Comparison of ENCODE assay signal across 8 mouse cellular contexts in genomic region chr4:106799772-106800336, GRCm38 (mm10). TPM values are rescaled to one million over a fixed set of nuclear protein-coding genes. Genes with fewer than 3 reads are reported as not detected.
DNase-seq lines count a peak whose midpoint lies in the region; ATAC-seq and TF ChIP-seq lines count a peak whose summit lies in the region.

No protein-coding gene starts in this region.

- TF ChIP-seq CTCF in forebrain, postnatal 0 days (IDR thresholded peaks at IDR 0.05; ENCODE audit: low read depth), result peak; percentile 76
- TF ChIP-seq CTCF in lung, adult 2 months (IDR thresholded peaks at IDR 0.05; ENCODE audit: insufficient read depth, low read length), result peak; percentile 58

- peak; percentile 69 for ATAC-seq in forebrain, postnatal 0 days

- H3K9ac ChIP-seq in forebrain, postnatal 0 days, result no peak overlapping the region

- TF ChIP-seq POLR2A in lung, adult 2 months (IDR thresholded peaks at IDR 0.05; ENCODE audit: borderline replicate concordance, extremely low read depth, low read depth, low read length), result no peak

- no peak overlapping the region for H3K27ac ChIP-seq in forebrain, postnatal 0 days (ENCODE audit: low read depth, low read length)

- no peaks in the 10 kb centered on the region for H3K36me3 ChIP-seq in forebrain, postnatal 0 days (ENCODE audit: insufficient read depth)

- DNase-seq in Muller cell, postnatal 12 days (ENCODE audit: inconsistent ontology term), result peak; percentile 83
- DNase-seq in cerebellum, adult 18-20 months, result peak; percentile 70 to 74
- peak; percentile 71 for DNase-seq in forebrain, postnatal 0 days
- peak; percentile 88 for DNase-seq in heart, postnatal 4 days
- peak; percentile 73 to 76 for DNase-seq in layer of hippocampus, adult 8-10 months (ENCODE audit: low spot score in 2 of 2)
- peak; percentile 83 for DNase-seq in lung, adult 2 months
- peak; percentile 78 for DNase-seq in ovary, postnatal 36 days (ENCODE audit: low spot score)
- peak; percentile 66 for DNase-seq in urinary bladder, adult 2 months (ENCODE audit: low spot score)

- no peak overlapping the region for H3K4me3 ChIP-seq in forebrain, postnatal 0 days (ENCODE audit: low read depth, low read length)
- peak overlapping the region; percentile 33 for H3K4me3 ChIP-seq in lung, adult 2 months (replicated peaks; ENCODE audit: extremely low read depth, low read depth, low read length)

- H3K27me3 ChIP-seq in forebrain, postnatal 0 days (ENCODE audit: insufficient read depth, low read length), result no peaks in the 10 kb centered on the region; the same call in 1 of the 2 replicates

- WGBS in forebrain, postnatal 0 days, result 11% methylated on average over 15 of the region's 15 CpGs
- WGBS in lung, adult 2 months, result 11% methylated on average over 15 of the region's 15 CpGs

- no peaks in the 10 kb centered on the region for H3K4me1 ChIP-seq in forebrain, postnatal 0 days (ENCODE audit: insufficient read depth)
- H3K4me1 ChIP-seq in lung, adult 2 months (ENCODE audit: control insufficient read depth, insufficient read depth, low read length), result peaks cover 3% of the 10 kb centered on the region; the same call in 1 of the 2 replicates

- peak overlapping the region; percentile 5; the same call in 1 of the 2 replicates for H3K4me2 ChIP-seq in forebrain, postnatal 0 days (ENCODE audit: low read depth)

- H3K9me3 ChIP-seq in forebrain, postnatal 0 days (ENCODE audit: low read length), result no peaks in the 10 kb centered on the region

RNA-seq across cellular contexts. Expression of gene Acot11, which starts 4.9 kb away (rescaled TPM):
- 3.4 and 5.5 TPM in 2 replicates for total RNA-seq in forebrain, postnatal 0 days (2014; rRNA removed)
- polyA plus RNA-seq in forebrain, postnatal 0 days (2015; fragmentation: Nextera tagmentation; extraction: Ambion mirVana), result 0.75 and 1.2 TPM in 2 replicates
- total RNA-seq in heart, postnatal 4 days (2021), result 10 to 100 TPM; 12.7 to 13.7 TPM
- total RNA-seq in layer of hippocampus, adult 8-10 months (2022), result 10 to 100 TPM; 34.4 to 52.4 (median 49.7) TPM
- 9.8 and 18.6 TPM in 2 replicates for polyA plus RNA-seq in lung, adult 2 months (2012; rRNA removed)
- polyA plus RNA-seq in urinary bladder, adult 2 months (2012; rRNA removed), result 7.2 and 11.2 TPM in 2 replicates
